Mouse (Mus musculus) activated CD4-positive, CD25-positive, alpha-beta regulatory T cell, adult 4 months (primary cell): Measurements from ENCODE around the gene Gm3488. TPM values are rescaled to one million over a fixed set of nuclear protein-coding genes. Genes with fewer than 3 reads are reported as not detected.
"Not testable (repeated sequence)": the region's sequence is repeated elsewhere in the genome, so short reads cannot be mapped to it uniquely, and the experiment has no call there.

Source experiments
- ATAC-seq: one replicate; pipeline ENCODE4 v1.8.0; 2017
- polyA plus RNA-seq, 2 experiments: library from polyadenylated mRNA; unstranded; fragments of 100-300 nt; shearing (Covaris generic); gene quantifications; one replicate each; pipeline ENCODE4 v1.2.1; 2017

Gene Gm3488
- 1 to 10 TPM; 4.4 to 6.6 TPM for polyA plus RNA-seq

GRCm38 (mm10) chr14:5501374-5501773 is at the start of gene Gm3488:
Gene Gm3488 (plus strand): TSS chr14:5501674.
- ATAC-seq: not testable (repeated sequence)

- not testable (repeated sequence) for ATAC-seq
Measured at GRCm38 (mm10) chr14:5455367-5455766, 46.1 kb upstream of the Gm3488 start, which contains the start of gene Gm3194. Gene Gm3194 (minus strand): TSS chr14:5455467.

GRCm38 (mm10) chr14:5460469-5460868 is 41.0 kb upstream of the Gm3488 start:
- not testable (repeated sequence) for ATAC-seq

GRCm38 (mm10) chr14:5477730-5478129 is 23.7 kb upstream of the Gm3488 start, which contains the start of gene Gm8246:
Gene Gm8246 (minus strand): TSS chr14:5477830.
- ATAC-seq: not testable (repeated sequence)

- not testable (repeated sequence) for ATAC-seq
Measured at GRCm38 (mm10) chr14:5483907-5484306, 17.6 kb upstream of the Gm3488 start, which contains the start of gene Gm3187. Gene Gm3187 (plus strand): TSS chr14:5484207.

- not testable (repeated sequence) for ATAC-seq
Measured at GRCm38 (mm10) chr14:5538196-5538595, 36.7 kb downstream of the Gm3488 start, which contains the start of gene Gm3532. Gene Gm3532 (plus strand): TSS chr14:5538496.

Other genes with a start within 250 kb of the Gm3488 start
- not detected for gene Gm3526, start 241.1 kb upstream of the Gm3488 start, polyA plus RNA-seq
- gene Gm3542, start 166.7 kb upstream of the Gm3488 start, polyA plus RNA-seq: not detected
- gene Gm3500, start 112.6 kb upstream of the Gm3488 start, polyA plus RNA-seq: 1 to 10 TPM; 3.8 to 4.4 TPM
- gene Gm3194, start 46.2 kb upstream of the Gm3488 start, polyA plus RNA-seq: 1 to 10 TPM; 2.4 to 3.9 TPM
- gene Gm8246, start 23.8 kb upstream of the Gm3488 start, polyA plus RNA-seq: not detected
- not detected for gene Gm3187, start 17.5 kb upstream of the Gm3488 start, polyA plus RNA-seq
- not detected for gene Gm3532, start 36.8 kb downstream of the Gm3488 start, polyA plus RNA-seq
- not detected for gene Gm8265, start 131.4 kb downstream of the Gm3488 start, polyA plus RNA-seq
- gene Gm9603, start 185.8 kb downstream of the Gm3488 start, polyA plus RNA-seq: not detected
- gene Gm3373, start 239.9 kb downstream of the Gm3488 start, polyA plus RNA-seq: 1 to 10 TPM in 1 of 2 experiments, not detected in 1; 8.7 TPM